Mouse (Mus musculus): ENCODE measurements at regions not wholly inside any gene's neighbourhood (a gene's known extent, or its start where the extent isn't known, plus 50 kb on each side); places are given as distances from the start of the nearest gene placed in this dataset.
A peak's percentile ranks its signal among the peaks of the same experiment; 100 is the strongest.
"Not testable (repeated sequence)": the region's sequence is repeated elsewhere in the genome, so short reads cannot be mapped to it uniquely, and the experiment has no call there.

DNA sequence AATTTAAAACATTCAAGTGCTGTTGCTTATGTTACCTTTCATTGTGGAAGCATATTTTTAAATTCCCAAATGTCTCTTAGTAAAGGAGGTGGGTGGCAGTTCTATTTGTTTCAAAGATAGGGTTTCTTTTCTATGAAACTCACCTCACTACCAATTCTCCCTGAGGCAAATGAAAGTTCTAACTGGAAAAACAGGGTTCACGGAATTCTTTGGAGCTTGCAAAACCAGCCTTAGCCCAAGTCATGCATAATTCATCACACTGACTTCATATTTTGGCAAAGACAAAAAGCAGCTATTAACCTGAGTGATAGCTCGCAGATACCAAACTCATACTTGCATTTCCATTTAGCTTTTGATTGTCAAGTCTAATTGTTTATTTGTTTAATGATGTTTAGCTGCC is 73.8 kb downstream of the Dio2 start:
- DNase-seq, result no peak

DNA sequence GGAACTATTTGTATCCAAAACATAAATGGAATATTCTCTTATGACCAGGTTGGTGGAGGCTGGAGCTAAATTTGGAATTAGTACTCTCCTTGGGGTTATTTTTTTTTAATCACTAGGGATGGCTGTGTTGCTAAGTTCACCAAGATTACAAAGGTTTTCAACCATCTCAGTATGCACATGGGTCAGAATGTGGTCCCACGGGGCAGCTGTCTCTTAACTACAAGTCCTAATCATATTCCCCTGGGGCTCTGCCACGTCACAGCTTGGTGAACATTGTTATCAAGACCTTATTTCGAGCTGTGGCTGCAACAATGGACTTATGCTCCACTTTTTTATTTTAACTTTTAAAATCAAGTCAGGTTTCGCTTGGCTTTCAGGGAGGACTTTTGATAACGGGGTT is 92.8 kb downstream of the Dio2 start:
- DNase-seq, result peak; percentile 15 to 45

DNA sequence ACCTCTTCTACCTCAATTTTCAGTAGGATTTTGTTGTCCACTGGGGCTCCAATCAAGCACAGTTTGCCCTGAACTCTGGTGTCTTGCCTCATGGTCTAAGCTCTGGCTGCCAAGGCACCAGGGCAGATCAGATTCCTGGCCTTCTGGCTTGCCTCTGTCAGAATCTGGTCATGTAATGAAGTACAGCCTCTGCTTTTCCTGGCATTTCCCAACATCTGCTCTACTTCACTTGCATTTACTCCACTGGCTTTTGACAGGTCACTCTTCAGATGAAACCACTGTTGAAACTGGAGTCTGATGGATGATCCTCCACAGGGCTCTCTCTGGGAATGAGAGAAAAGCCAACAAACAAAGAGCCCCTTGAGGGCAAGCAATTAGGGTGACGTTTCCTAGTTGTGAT is 94.3 kb downstream of the Dio2 start:
- DNase-seq, result no peak

DNA sequence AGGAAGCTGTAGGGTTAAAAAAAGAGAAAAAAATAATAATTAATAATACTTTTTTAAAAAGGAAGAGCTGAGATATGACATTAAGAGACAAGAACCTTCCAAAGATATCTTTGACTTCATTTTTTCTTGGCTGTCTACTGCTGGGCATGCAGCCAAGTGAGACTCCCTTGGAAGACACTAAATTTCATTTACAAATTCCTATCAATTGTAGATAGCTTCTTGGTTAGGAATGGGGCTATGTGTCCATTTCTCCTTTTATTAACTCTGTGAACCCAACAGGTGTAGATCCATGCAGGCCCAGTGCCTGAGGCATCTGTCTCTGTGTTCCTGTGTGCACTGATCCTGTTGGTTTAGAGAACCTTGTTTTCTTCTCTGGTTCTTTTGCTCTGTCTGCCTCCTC is 113.4 kb downstream of the Dio2 start:
- no peak for DNase-seq

DNA sequence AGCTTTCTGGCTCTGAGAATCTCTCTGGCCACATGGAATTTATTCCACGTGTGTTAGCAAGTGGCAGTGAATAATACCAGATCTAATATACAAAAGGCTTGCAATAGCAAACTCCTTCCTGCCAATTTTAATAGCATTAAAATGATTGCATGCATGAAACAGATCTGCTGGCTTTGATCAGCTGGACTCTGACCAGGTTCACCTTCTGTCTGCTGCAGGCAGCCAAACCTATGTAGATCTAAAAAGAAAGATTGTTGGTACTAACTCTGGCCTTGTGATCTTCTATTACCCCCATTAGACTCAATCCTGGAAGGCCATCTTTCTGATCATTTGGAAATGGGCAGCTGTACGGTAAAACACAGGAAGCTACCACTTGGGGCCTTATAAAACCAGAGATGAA is 114.8 kb downstream of the Dio2 start:
- DNase-seq, result peak in 1 of 2 experiments; percentile 2

DNA sequence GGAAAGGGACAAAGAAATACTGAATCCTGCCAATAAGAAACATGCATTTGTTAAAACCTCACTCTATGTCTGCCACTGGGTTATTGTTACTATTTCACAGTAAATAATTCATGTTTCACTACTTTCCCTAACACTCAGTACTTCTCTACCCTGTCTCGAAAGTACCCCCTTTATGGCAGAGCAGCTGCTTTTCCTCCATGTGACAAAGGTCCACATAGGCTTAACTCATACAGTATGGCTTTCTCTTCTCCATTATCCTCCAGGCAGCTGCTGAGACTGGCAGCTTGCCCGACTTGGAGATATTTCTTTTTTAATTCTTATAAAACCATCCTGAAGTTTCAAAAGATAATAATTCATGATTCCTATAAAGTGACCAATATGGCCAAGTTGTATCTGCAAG is 129.4 kb downstream of the Dio2 start:
- DNase-seq, result no peak

DNA sequence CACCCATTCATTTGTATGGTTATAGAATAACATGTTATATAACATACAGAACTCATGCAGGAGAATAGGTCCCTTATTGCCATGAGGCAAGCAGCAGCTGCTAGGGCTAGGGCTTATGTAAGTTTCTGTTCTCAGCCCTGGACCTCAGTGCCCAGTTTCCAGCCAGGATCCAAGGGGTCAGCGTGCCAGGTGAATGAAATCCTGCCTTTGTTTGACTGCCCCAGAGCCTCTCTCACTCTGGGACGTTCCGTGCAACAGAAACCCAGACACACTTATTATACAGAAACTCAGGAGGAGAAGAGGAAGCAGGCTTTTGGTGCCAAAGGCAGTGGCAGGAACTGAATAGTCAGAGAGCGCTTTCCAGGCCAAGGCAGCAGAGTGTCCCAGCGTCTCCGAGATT is 130.3 kb downstream of the Dio2 start:
- DNase-seq, result peak in 1 of 2 experiments; percentile 4

DNA sequence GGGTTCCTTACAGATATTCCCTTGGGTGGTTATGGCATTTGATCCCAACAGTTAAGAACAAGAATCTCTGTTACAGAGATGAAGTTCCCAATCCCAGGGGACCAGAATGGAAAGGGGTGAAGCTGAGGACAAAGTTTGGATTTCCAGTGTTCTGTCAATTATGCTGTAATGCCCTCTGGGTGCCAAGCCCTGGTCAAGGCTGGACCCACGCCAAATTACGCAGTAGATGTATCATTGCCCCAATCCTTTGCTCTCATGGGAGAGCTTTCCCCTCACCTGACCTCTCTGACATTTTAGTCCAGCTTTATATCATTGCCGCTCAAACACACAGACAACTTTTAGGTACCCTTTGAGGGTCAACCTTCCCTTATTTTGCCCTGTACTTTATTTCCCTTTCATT is 158.2 kb downstream of the Dio2 start:
- peak; percentile 10 to 21 for DNase-seq

DNA sequence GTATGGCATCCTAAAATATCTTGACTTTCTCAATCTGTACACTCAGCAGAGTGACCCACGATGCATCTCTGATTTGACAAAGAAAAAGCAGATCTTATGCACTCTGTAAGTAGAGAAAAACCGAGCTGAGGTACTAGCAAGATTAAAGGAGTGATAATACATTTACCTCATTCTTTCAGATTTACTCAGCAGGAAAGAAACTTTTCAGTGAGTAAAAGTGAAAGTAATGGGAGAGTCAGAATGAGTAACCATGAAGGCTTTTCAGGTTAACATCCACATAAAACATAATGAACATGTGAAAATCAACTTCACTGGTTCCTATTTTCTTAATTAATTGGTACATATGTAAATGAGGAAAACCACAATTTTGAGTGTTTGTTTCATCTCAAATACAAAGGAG is 162.1 kb downstream of the Dio2 start:
- no peak for DNase-seq

DNA sequence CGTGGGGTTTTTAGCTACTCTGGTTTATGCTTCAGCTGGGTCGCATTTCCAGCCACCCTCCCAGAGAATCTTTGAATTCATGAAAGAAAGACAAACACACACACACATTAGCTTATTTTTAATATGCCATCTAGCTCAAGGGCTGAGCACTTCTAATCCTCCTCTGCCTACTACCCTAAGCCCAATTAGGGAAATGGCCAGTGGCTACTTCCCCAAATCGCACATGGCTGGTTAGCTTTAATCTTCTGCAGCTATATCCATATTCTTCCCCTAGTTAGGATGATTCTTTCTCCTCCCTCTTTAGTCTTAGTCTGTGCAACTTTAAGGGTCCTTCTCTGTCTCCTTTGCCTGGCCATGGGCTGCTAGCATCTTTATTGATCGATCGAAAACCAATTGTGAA is 166.3 kb downstream of the Dio2 start:
- no peak for DNase-seq

DNA sequence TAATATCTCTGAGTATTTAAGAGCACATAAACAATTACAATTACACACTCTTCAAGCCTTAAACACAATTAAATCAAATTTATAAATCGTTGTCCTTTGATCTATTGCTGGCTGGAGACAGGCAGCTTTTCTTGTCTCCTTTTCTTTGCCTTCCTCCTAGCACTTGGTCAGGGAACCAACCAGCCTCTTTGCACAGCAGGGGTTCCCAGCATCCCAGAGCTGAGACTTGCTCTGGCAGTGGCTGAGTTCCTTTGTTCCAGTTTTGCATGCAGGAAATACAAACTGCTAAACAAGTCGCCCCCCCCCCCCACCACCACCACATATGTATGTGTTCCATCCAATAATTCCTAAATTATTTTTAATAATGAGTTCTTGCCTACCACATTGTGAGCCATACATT is 166.7 kb downstream of the Dio2 start:
- no peak for DNase-seq

DNA sequence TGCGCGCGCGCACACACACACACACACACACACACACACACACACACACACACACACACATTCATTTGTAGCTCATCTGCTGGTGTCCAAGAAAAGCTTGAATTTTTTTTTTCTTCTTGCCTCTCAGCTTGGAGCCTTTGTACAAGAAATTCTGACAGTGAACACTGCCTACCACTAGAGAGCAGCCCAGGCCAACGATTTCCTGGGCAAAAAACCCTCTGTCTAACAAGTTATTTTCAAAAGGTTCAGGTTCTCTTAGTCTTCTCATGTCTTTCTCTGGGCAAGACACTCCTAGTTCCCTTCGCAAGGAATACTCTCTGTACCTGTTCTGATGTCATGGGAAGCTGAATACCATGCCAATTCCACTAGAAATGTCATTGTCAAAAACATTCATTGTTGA is 171.9 kb downstream of the Dio2 start:
- peak in 1 of 2 experiments; percentile 8 for DNase-seq

DNA sequence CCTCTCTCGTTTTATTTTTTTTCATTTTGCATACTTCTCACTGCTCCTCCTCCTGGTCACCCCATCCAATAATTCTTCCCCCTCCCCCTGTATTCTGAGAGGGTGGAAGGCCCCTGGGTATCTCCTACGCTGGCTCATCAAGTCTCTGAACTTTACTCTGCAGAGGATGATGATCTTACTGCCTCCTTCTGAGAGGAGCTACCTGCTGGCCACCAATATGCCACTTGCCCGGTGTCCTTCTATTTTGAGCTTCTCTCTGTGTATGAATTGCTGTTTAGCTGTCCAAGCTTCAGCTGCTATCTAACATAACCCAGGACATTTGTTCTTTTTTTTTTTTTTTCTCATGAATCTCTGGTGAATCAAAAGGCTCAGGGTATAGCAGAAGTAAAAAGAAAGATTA is 173.2 kb downstream of the Dio2 start:
- DNase-seq, result no peak

DNA sequence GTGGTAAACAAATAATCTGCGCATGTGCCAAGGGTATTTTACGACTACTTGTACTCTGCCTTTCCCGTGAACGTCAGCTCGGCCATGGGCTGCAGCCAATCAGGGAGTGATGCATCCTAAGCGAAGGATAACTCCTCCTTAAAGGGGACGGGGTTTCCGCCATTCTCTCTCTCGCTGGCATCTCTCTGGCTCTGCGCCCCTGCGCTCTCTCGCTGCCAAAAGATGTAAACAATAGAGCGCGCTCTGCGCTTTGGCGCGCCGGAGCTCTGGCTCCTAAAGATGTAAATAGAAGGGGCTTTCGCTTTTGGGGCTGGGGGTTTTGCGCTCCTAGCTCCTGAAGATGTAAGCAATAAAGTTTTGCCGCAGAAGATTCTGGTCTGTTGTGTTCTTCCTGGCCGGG is 173.6 kb downstream of the Dio2 start:
- not testable (repeated sequence) for DNase-seq

DNA sequence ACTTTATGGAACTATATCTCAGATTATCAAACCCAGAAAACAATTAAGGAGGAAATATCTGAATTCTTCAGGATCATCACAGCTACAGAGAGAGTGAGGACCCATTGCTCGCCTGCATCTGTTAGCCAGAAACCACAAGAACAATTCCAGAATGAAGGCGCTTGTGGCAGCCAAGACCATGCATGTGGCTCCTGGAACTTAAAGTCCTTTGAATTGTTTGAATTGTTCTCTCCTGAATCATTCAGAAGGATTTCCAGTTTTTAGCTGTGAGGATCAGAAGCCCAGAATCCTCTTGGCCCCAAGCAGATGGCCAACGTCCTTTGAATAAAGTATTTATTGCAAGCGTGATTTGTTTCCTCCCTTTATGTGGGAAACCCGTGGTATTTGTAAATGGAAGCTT is 195.9 kb downstream of the Dio2 start:
- DNase-seq, result no peak
